Mouse (Mus musculus) spleen, adult 2 months (tissue): ENCODE data around the gene Tprgl. TPM values are rescaled to one million over a fixed set of nuclear protein-coding genes. Genes with fewer than 3 reads are reported as not detected.

Experiments used
- DNase-seq, 2 experiments: peaks; one replicate each; pipeline versions ENCODE4 v3.0.0 to v3.0.0-alpha.2; 2012 to 2021; ENCODE audit warnings: low spot score in 2 of 2, low read depth in 1 of 2
- H3K27ac ChIP-seq: fragments of 200-500 bp; 2 replicates; pipeline ENCODE4 v1.5.1; 2012; ENCODE audit warnings: low read length, inconsistent platforms; ENCODE audit not compliant: insufficient read depth
- H3K27me3 ChIP-seq: fragments of 200-500 bp; 2 replicates; pipeline ENCODE4 v1.6.1; 2012; ENCODE audit warnings: mild to moderate bottlenecking, moderate library complexity, low read length, inconsistent platforms; ENCODE audit not compliant: control insufficient read depth, insufficient read depth
- H3K36me3 ChIP-seq: fragments of 200-500 bp; 2 replicates; pipeline ENCODE4 v1.6.1; 2012; ENCODE audit warnings: mild to moderate bottlenecking, low read length, inconsistent platforms; ENCODE audit not compliant: control insufficient read depth, insufficient read depth
- H3K4me1 ChIP-seq: fragments of 200-500 bp; 2 replicates; pipeline ENCODE4 v1.6.1; 2011; ENCODE audit warnings: inconsistent platforms; ENCODE audit not compliant: control insufficient read depth, insufficient read depth, insufficient read length
- H3K4me3 ChIP-seq: fragments of 200-500 bp; 2 replicates; pipeline ENCODE4 v1.5.1; 2011; ENCODE audit warnings: mild to moderate bottlenecking, inconsistent platforms; ENCODE audit not compliant: insufficient read depth, insufficient read length; ENCODE audit errors: extremely low read depth
- CTCF ChIP-seq: fragments of 200-500 bp; IDR thresholded peaks from 2 replicates; pipeline ENCODE4 v1.5.1; 2011; ENCODE audit warnings: mild to moderate bottlenecking, inconsistent platforms; ENCODE audit not compliant: insufficient read depth, insufficient read length, insufficient replicate concordance; ENCODE audit errors: extremely low read depth
- POLR2A ChIP-seq: fragments of 200-500 bp; IDR thresholded peaks from 2 replicates; pipeline ENCODE4 v1.6.1; 2011; ENCODE audit warnings: low read depth, low read length, inconsistent platforms
- whole genome bisulfite sequencing: fragments of 180-500 bp; shearing (Covaris S2); methylation state at CpG from one replicate; pipeline ENCODE4 v1.1.7; 2018; 5-methylcytosine and 5-hydroxymethylcytosine counted together
- polyA plus RNA-seq: library from polyadenylated mRNA; depleted of rRNA; stranded (reverse); fragments of >200 nt; gene quantifications from 2 replicates; pipeline ENCODE4 v1.2.3, GENCODE M21; 2012

The Tprgl gene
- polyA plus RNA-seq, 1 experiment, result 143 TPM

- no peak for TF ChIP-seq POLR2A
- TF ChIP-seq CTCF, result peak; percentile 77; the same call in 1 of the 2 replicates
- H3K36me3 ChIP-seq, result peaks cover 1% of the 10 kb centered on the region; the same call in 1 of the 2 replicates
- H3K27ac ChIP-seq, result no peak overlapping the region
- no peaks in the 10 kb centered on the region for H3K27me3 ChIP-seq
- DNase-seq, result peak in 1 of 2 experiments; percentile 64
- H3K4me1 ChIP-seq, result peaks cover 10% of the 10 kb centered on the region; the same call in 1 of the 2 replicates
- H3K4me3 ChIP-seq, result no peak overlapping the region
- WGBS, result 17% methylated on average over 7 of the region's 7 CpGs
Measured at GRCm38 (mm10) chr4:154163296-154163695, 2.8 kb upstream of the Tprgl start.

DNA sequence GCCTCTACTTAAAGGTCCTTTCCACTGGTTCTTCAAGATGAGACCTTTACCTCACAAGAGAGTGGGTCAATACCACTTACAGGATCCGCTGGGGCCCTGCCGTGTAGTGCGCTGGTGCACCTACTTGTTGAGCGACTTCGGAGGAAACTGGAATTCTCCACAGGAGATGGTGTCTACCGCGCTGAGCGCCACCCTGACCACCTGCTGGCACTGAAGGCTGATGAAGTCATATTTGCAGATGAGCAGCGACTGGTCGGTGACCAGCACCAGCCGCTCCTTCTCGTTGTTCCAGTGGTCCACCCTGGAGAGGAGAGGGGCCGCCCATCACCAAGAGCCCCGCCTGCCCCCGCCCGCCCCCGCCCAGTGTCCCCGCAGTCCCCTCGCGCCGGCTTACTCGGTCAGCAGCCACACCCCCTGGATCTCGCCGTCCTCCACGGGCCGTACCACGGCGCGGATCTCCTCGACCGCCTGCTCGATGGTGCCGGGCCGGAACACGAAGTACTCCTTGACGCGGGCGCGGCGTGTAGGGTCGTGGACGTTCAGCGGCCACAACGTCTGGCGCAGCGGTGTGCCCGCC is 417 bp downstream of the Tprgl start:
- DNase-seq, result no peak
- Histone ChIP-seq H3K36me3 (peaks cover 15% of the 10 kb centered on the region), H3K4me1 (peaks cover 13% of the 10 kb centered on the region; the same call in 1 of the 2 replicates), H3K27me3 (no peaks in the 10 kb centered on the region), H3K4me3 (peak overlapping the region; percentile 74), H3K27ac (peak overlapping the region; percentile 90)
- 1% methylated on average over 39 of the region's 47 CpGs for WGBS
- TF ChIP-seq POLR2A (no peak), CTCF (no peak)

GRCm38 (mm10) chr4:154159002-154159401 is 1.5 kb downstream of the Tprgl start:
- Histone ChIP-seq H3K27ac (no peak overlapping the region), H3K4me1 (peaks cover 13% of the 10 kb centered on the region; the same call in 1 of the 2 replicates), H3K36me3 (peaks cover 17% of the 10 kb centered on the region), H3K4me3 (no peak overlapping the region), H3K27me3 (no peaks in the 10 kb centered on the region)
- peak; percentile 90; the same call in 1 of the 2 replicates for TF ChIP-seq CTCF
- TF ChIP-seq POLR2A, result no peak
- DNase-seq, result peak; percentile 66 to 85
- 26% methylated on average over 6 of the region's 6 CpGs for WGBS

- no peaks in the 10 kb centered on the region for H3K27me3 ChIP-seq
- no peak for DNase-seq
- 97% methylated on average over 14 of the region's 14 CpGs for WGBS
- no peak overlapping the region for H3K4me3 ChIP-seq
- TF ChIP-seq CTCF (no peak), POLR2A (no peak)
- peaks cover 13% of the 10 kb centered on the region; the same call in 1 of the 2 replicates for H3K4me1 ChIP-seq
- H3K36me3 ChIP-seq, result peaks cover 18% of the 10 kb centered on the region
- no peak overlapping the region for H3K27ac ChIP-seq
Measured at GRCm38 (mm10) chr4:154157970-154158662, 2.4 kb downstream of the Tprgl start.

DNA sequence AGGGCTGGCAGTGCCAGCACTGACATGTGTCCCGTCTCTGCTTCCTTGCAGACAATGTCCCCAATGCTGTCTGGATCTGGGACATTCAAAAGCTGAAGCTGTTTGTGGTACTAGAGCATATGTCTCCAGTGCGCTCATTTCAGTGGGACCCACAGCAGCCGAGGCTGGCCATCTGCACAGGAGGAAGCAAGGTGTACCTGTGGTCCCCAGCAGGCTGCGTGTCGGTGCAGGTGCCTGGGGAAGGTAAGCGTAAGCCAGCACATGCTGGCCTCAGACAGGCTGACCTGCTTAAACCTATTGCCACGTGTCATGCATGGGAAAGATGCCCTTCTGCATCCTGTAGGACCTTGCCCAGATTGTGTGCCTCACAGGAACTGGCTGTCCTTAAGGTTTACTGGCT is 4.4 kb downstream of the Tprgl start:
- H3K27ac ChIP-seq, result no peak overlapping the region
- no peak for TF ChIP-seq POLR2A
- TF ChIP-seq CTCF, result no peak
- peaks cover 7% of the 10 kb centered on the region; the same call in 1 of the 2 replicates for H3K4me1 ChIP-seq
- no peak for DNase-seq
- H3K4me3 ChIP-seq, result no peak overlapping the region
- no peaks in the 10 kb centered on the region for H3K27me3 ChIP-seq
- 47% methylated on average over 7 of the region's 7 CpGs for WGBS
- peaks cover 29% of the 10 kb centered on the region for H3K36me3 ChIP-seq

- Histone ChIP-seq H3K36me3 (peaks cover 29% of the 10 kb centered on the region), H3K4me3 (no peak overlapping the region), H3K4me1 (peaks cover 4% of the 10 kb centered on the region; the same call in 1 of the 2 replicates), H3K27me3 (no peaks in the 10 kb centered on the region), H3K27ac (no peak overlapping the region)
- WGBS, result 90% methylated on average over 11 of the region's 11 CpGs
- no peak for DNase-seq
- no peak for TF ChIP-seq POLR2A
- no peak for TF ChIP-seq CTCF
Measured at GRCm38 (mm10) chr4:154154104-154154503, 6.4 kb downstream of the Tprgl start.
